ENCODE assay signal across 8 mouse cellular contexts in genomic region chr4:156235360-156235770, GRCm38 (mm10). TPM values are rescaled to one million over a fixed set of nuclear protein-coding genes. Genes with fewer than 3 reads are reported as not detected.
DNase-seq lines count a peak whose midpoint lies in the region; ATAC-seq and TF ChIP-seq lines count a peak whose summit lies in the region.

No protein-coding gene starts in this region.

- H3K9me3 ChIP-seq in heart, embryonic 14.5 days (ENCODE audit: control insufficient read depth, low read length) = no peaks in the 10 kb centered on the region
- no peaks in the 10 kb centered on the region for H3K9me3 ChIP-seq in G1E (replicated peaks)
- H3K9me3 ChIP-seq in forebrain, embryonic 10.5 days = no peaks in the 10 kb centered on the region

- ATAC-seq in heart, embryonic 14.5 days (ENCODE audit: insufficient number of reproducible peaks, insufficient read depth, low FRiP score, low read depth) = no peak
- peak; percentile 10; the same call in 1 of the 2 replicates for ATAC-seq in G1E (ENCODE audit: extremely low read depth, insufficient number of reproducible peaks, low FRiP score, poor library complexity, severe bottlenecking)
- ATAC-seq in frontal cortex, adult (ENCODE audit: low TSS enrichment) = no peak; the same call in 1 of the 2 replicates

- peak overlapping the region; percentile 90 for H3K4me2 ChIP-seq in heart, embryonic 14.5 days (ENCODE audit: low read length)

- DNase-seq in heart, adult 11 months = no peak
- DNase-seq in G1E (ENCODE audit: low spot score) = peak; percentile 51
- no peak for DNase-seq in forebrain, embryonic 10.5 days (ENCODE audit: extremely low spot score, low spot score)
- DNase-seq in liver, adult 2 months (ENCODE audit: extremely low read depth, low read depth, low spot score) = peak; percentile 58
- no peak for DNase-seq in ovary, postnatal 36 days (ENCODE audit: low spot score)

- WGBS in heart, embryonic 14.5 days = under 1% methylated on average over 15 of the region's 15 CpGs
- WGBS in forebrain, embryonic 10.5 days = 3% methylated on average over 15 of the region's 15 CpGs
- WGBS in liver, adult 2 months = under 1% methylated on average over 15 of the region's 15 CpGs
- under 1% methylated on average over 15 of the region's 15 CpGs for WGBS in olfactory bulb, adult 2 months

- H3K36me3 ChIP-seq in heart, embryonic 14.5 days (ENCODE audit: control insufficient read depth, insufficient read depth, low read length) = peaks cover 60% of the 10 kb centered on the region
- H3K36me3 ChIP-seq in G1E (replicated peaks) = peaks cover 69% of the 10 kb centered on the region
- H3K36me3 ChIP-seq in forebrain, embryonic 10.5 days (replicated peaks) = peaks cover 67% of the 10 kb centered on the region
- H3K36me3 ChIP-seq in liver, adult 2 months (ENCODE audit: control insufficient read depth, insufficient read depth, low read length) = peaks cover 3% of the 10 kb centered on the region

- H3K4me1 ChIP-seq in heart, embryonic 14.5 days (ENCODE audit: control insufficient read depth in 2 of 2, insufficient read depth in 2 of 2, low read length in 2 of 2) = peaks cover 5 to 9% of the 10 kb centered on the region in 2 experiments; a peak in 3 of 4 replicates
- H3K4me1 ChIP-seq in G1E (ENCODE audit: insufficient read depth, low read depth, low read length) = peaks cover 43% of the 10 kb centered on the region
- H3K4me1 ChIP-seq in forebrain, embryonic 10.5 days = peaks cover 28% of the 10 kb centered on the region
- no peaks in the 10 kb centered on the region for H3K4me1 ChIP-seq in liver, adult 2 months (ENCODE audit: control insufficient read depth, insufficient read depth, low read length)
- peaks cover 28% of the 10 kb centered on the region for H3K4me1 ChIP-seq in olfactory bulb, adult 2 months (ENCODE audit: control insufficient read depth, insufficient read depth, low read length)

- H3K9ac ChIP-seq in heart, embryonic 14.5 days (ENCODE audit: low read length) = peak overlapping the region; percentile 80
- peak overlapping the region; percentile 57 for H3K9ac ChIP-seq in liver, adult 2 months (ENCODE audit: low read depth, low read length)

- H3K4me3 ChIP-seq in heart, embryonic 14.5 days (ENCODE audit: control insufficient read depth in 1 of 2, insufficient read depth in 1 of 2, low read depth in 1 of 2, low read length in 2 of 2) = peak overlapping the region; percentile 38 to 99
- H3K4me3 ChIP-seq in G1E (ENCODE audit: low read depth, low read length) = peak overlapping the region; percentile 91
- peak overlapping the region; percentile 93 for H3K4me3 ChIP-seq in forebrain, embryonic 10.5 days
- peak overlapping the region; percentile 86 for H3K4me3 ChIP-seq in liver, adult 2 months (ENCODE audit: insufficient read depth, low read depth, low read length)
- H3K4me3 ChIP-seq in olfactory bulb, adult 2 months (ENCODE audit: insufficient read depth, low read depth, low read length) = peak overlapping the region; percentile 89

- peak overlapping the region in 1 of 2 experiments; percentile 88; a peak in 1 of 4 replicates for H3K27ac ChIP-seq in heart, embryonic 14.5 days (replicated peaks in 1 of 2; ENCODE audit: control insufficient read depth in 1 of 2, insufficient read depth in 1 of 2, low read depth in 2 of 2, low read length in 2 of 2)
- H3K27ac ChIP-seq in forebrain, embryonic 10.5 days = peak overlapping the region; percentile 93
- H3K27ac ChIP-seq in liver, adult 2 months (replicated peaks; ENCODE audit: insufficient read depth, low read depth, low read length) = peak overlapping the region; percentile 75
- H3K27ac ChIP-seq in olfactory bulb, adult 2 months (ENCODE audit: insufficient read depth, low read depth, low read length) = peak overlapping the region; percentile 56

- no peak for TF ChIP-seq POLR2A in liver, adult 2 months (IDR thresholded peaks at IDR 0.05; ENCODE audit: extremely low read depth, insufficient read depth, low read length)
- no peak for TF ChIP-seq POLR2A in olfactory bulb, adult 2 months (IDR thresholded peaks at IDR 0.05; ENCODE audit: insufficient read depth, low read depth, low read length)

- peaks cover 6% of the 10 kb centered on the region; the same call in 1 of the 2 replicates for H3K79me2 ChIP-seq in liver, adult 2 months (ENCODE audit: control insufficient read depth, insufficient read depth, low read length)

- no peak for TF ChIP-seq CTCF in G1E (IDR thresholded peaks at IDR 0.05; ENCODE audit: low read depth, low read length)
- peak; percentile 4; the same call in 1 of the 2 replicates for TF ChIP-seq CTCF in liver, adult 2 months (IDR thresholded peaks at IDR 0.05; ENCODE audit: low read depth, low read length)
- no peak for TF ChIP-seq CTCF in olfactory bulb, adult 2 months (IDR thresholded peaks at IDR 0.05; ENCODE audit: insufficient read depth, low read depth, low read length)

- no peaks in the 10 kb centered on the region for H3K27me3 ChIP-seq in heart, embryonic 14.5 days (ENCODE audit: control insufficient read depth, insufficient read depth, low read length)
- no peaks in the 10 kb centered on the region for H3K27me3 ChIP-seq in G1E (ENCODE audit: insufficient read depth, low read length)
- no peaks in the 10 kb centered on the region for H3K27me3 ChIP-seq in forebrain, embryonic 10.5 days (ENCODE audit: poor library complexity, severe bottlenecking)
- no peaks in the 10 kb centered on the region for H3K27me3 ChIP-seq in liver, adult 2 months (ENCODE audit: control insufficient read depth, insufficient read depth, low read length)

RNA-seq across cellular contexts. Expression of gene Noc2l, which starts 0.4 kb away (rescaled TPM):
- 37.0 and 38.2 TPM in 2 replicates for polyA plus RNA-seq in heart, embryonic 14.5 days (2014; fragmentation: Nextera tagmentation; extraction: Ambion mirVana)
- total RNA-seq in G1E (2014; fragmentation: Nextera tagmentation) (131 and 141 TPM in 2 replicates), G1E (2017) (73.7 and 86.3 TPM in 2 replicates)
- 93.0 and 102 TPM in 2 replicates for polyA plus RNA-seq in G1E (2012)
- polyA plus RNA-seq in forebrain, embryonic 10.5 days (2016; fragmentation: Nextera tagmentation; extraction: Ambion mirVana) = 122 and 124 TPM in 2 replicates
- 16.4 and 17.8 TPM in 2 replicates for total RNA-seq in liver, adult 2 months (2014; rRNA removed)
- polyA plus RNA-seq in liver, adult 2 months (2012; rRNA removed) = 28.5 and 35.8 TPM in 2 replicates
- not detected in 2 replicates for polyA plus RNA-seq in olfactory bulb, adult 2 months (2012; ENCODE audit: insufficient read depth, insufficient read length, low replicate concordance, missing spikeins)

RNA-seq across cellular contexts. Expression of gene Plekhn1, which starts 0.7 kb away (rescaled TPM):
- 13.5 and 15.3 TPM in 2 replicates for polyA plus RNA-seq in heart, embryonic 14.5 days (2014; fragmentation: Nextera tagmentation; extraction: Ambion mirVana)
- 14.7 and 19.4 TPM in 2 replicates for total RNA-seq in G1E (2014; fragmentation: Nextera tagmentation)
- total RNA-seq in G1E (2017) = 8.9 and 9.6 TPM in 2 replicates
- polyA plus RNA-seq in G1E (2012) = 11.3 and 13.4 TPM in 2 replicates
- polyA plus RNA-seq in forebrain, embryonic 10.5 days (2016; fragmentation: Nextera tagmentation; extraction: Ambion mirVana) = 21.9 and 23.1 TPM in 2 replicates
- 6.9 TPM in 2 replicates for total RNA-seq in liver, adult 2 months (2014; rRNA removed)
- 12.1 and 18.5 TPM in 2 replicates for polyA plus RNA-seq in liver, adult 2 months (2012; rRNA removed)
- polyA plus RNA-seq in olfactory bulb, adult 2 months (2012; ENCODE audit: insufficient read depth, insufficient read length, low replicate concordance, missing spikeins) = 117 TPM in 1 of 2 replicates, not detected in the other

RNA-seq across cellular contexts. Expression of gene Perm1, which starts 19.7 kb away (rescaled TPM):
- 6.1 and 6.5 TPM in 2 replicates for polyA plus RNA-seq in heart, embryonic 14.5 days (2014; fragmentation: Nextera tagmentation; extraction: Ambion mirVana)
- total RNA-seq in G1E (2014; fragmentation: Nextera tagmentation) (not detected in 2 replicates), G1E (2017) (0.05 TPM in 1 of 2 replicates, not detected in the other)
- polyA plus RNA-seq in G1E (2012) = not detected in 2 replicates
- 1.1 TPM in 2 replicates for polyA plus RNA-seq in forebrain, embryonic 10.5 days (2016; fragmentation: Nextera tagmentation; extraction: Ambion mirVana)
- total RNA-seq in liver, adult 2 months (2014; rRNA removed) = 0.07 and 0.09 TPM in 2 replicates
- 0.04 TPM in 1 of 2 replicates, not detected in the other for polyA plus RNA-seq in liver, adult 2 months (2012; rRNA removed)
- polyA plus RNA-seq in olfactory bulb, adult 2 months (2012; ENCODE audit: insufficient read depth, insufficient read length, low replicate concordance, missing spikeins) = not detected in 2 replicates

RNA-seq across cellular contexts. Expression of gene Samd11, which starts 20.1 kb away (rescaled TPM):
- polyA plus RNA-seq in heart, embryonic 14.5 days (2014; fragmentation: Nextera tagmentation; extraction: Ambion mirVana) = 0.40 and 0.41 TPM in 2 replicates
- total RNA-seq in G1E (2014; fragmentation: Nextera tagmentation) = 24.2 TPM in 1 of 2 replicates, not detected in the other
- 0.11 and 0.23 TPM in 2 replicates for total RNA-seq in G1E (2017)
- polyA plus RNA-seq in G1E (2012) = 0.07 and 0.12 TPM in 2 replicates
- polyA plus RNA-seq in forebrain, embryonic 10.5 days (2016; fragmentation: Nextera tagmentation; extraction: Ambion mirVana) = 0.42 and 0.78 TPM in 2 replicates
- under 0.01 TPM in 1 of 2 replicates, not detected in the other for total RNA-seq in liver, adult 2 months (2014; rRNA removed)
- 0.04 TPM in 1 of 2 replicates, not detected in the other for polyA plus RNA-seq in liver, adult 2 months (2012; rRNA removed)
- polyA plus RNA-seq in olfactory bulb, adult 2 months (2012; ENCODE audit: insufficient read depth, insufficient read length, low replicate concordance, missing spikeins) = not detected in 2 replicates

RNA-seq across cellular contexts. Expression of gene AW011738, which starts 32.3 kb away (rescaled TPM):
- 0.84 and 1.4 TPM in 2 replicates for polyA plus RNA-seq in heart, embryonic 14.5 days (2014; fragmentation: Nextera tagmentation; extraction: Ambion mirVana)
- total RNA-seq in G1E (2014; fragmentation: Nextera tagmentation) = not detected in 2 replicates
- total RNA-seq in G1E (2017) = 0.11 TPM in 1 of 2 replicates, not detected in the other
- polyA plus RNA-seq in G1E (2012) = not detected in 2 replicates
- 3.9 and 4.4 TPM in 2 replicates for polyA plus RNA-seq in forebrain, embryonic 10.5 days (2016; fragmentation: Nextera tagmentation; extraction: Ambion mirVana)
- total RNA-seq in liver, adult 2 months (2014; rRNA removed) = 2.5 and 3.0 TPM in 2 replicates
- polyA plus RNA-seq in liver, adult 2 months (2012; rRNA removed) = 1.7 and 3.7 TPM in 2 replicates
- polyA plus RNA-seq in olfactory bulb, adult 2 months (2012; ENCODE audit: insufficient read depth, insufficient read length, low replicate concordance, missing spikeins) = not detected in 2 replicates

Comparison
In these comparisons a context has a peak if more than half of its experiments do, and no peak if none do; other contexts are left out.
1. DNase-seq: peak in G1E (single experiment) and liver, adult 2 months (single experiment); none in heart, adult 11 months (single experiment), forebrain, embryonic 10.5 days (single experiment) and ovary, postnatal 36 days (single experiment).
2. Peak in every context shown above with its lines, with median percentiles within 50 percentile points of each other: H3K4me3 ChIP-seq.